Comparison of ENCODE assay signal across 31 mouse cellular contexts in genomic region chr4:63983098-63983445, GRCm38 (mm10).
A peak's percentile ranks its signal among the peaks of the same experiment; 100 is the strongest.
DNase-seq lines count a peak whose midpoint lies in the region; ATAC-seq and TF ChIP-seq lines count a peak whose summit lies in the region.
"Had no signal": no experiment of that assay in that cellular context is flagged by ENCODE, and none has a peak within 500 bp of the region (broad histone marks: within the 10 kb centered on the region; RNA-seq: fewer than 3 reads in every experiment).

No protein-coding gene starts in this region.

- DNase-seq in embryonic facial prominence, embryonic 11.5 days (ENCODE audit: low spot score): peak; percentile 29
- DNase-seq in embryonic facial prominence, embryonic 10.5 days (ENCODE audit: low spot score): no peak
- peak; percentile 41 for DNase-seq in limb, embryonic 14.5 days (ENCODE audit: low spot score)
- DNase-seq in limb, embryonic 10.5 days (ENCODE audit: low spot score): no peak
- DNase-seq in ovary, adult 18-20 months (ENCODE audit: low spot score): peak; percentile 47
- no peak for DNase-seq in ovary, postnatal 14 days (ENCODE audit: low spot score)
- no peak for DNase-seq in gastrocnemius, postnatal 14 days
- DNase-seq: adrenal gland, adult 2 months; adrenal gland, postnatal 36 days; cerebellum, adult 18-20 months; cerebellum, postnatal 10 days; gastrocnemius, postnatal 36 days; heart, adult 2 months; heart, postnatal 4 days; kidney, postnatal 14 days; right cerebral cortex, postnatal 25 days; thymus, adult 2 months; thymus, postnatal 36 days had no signal

- H3K27ac ChIP-seq in embryonic facial prominence, embryonic 11.5 days (replicated peaks; ENCODE audit: low read depth, low read length): no peak overlapping the region
- no peak overlapping the region for H3K27ac ChIP-seq in embryonic facial prominence, embryonic 10.5 days (replicated peaks)
- H3K27ac ChIP-seq in limb, embryonic 14.5 days (replicated peaks; ENCODE audit: low read depth, low read length): no peak overlapping the region
- no peak overlapping the region for H3K27ac ChIP-seq in limb, embryonic 10.5 days
- H3K27ac ChIP-seq in stomach, embryonic 16.5 days (ENCODE audit: low read length): peak overlapping the region; percentile 25; the same call in 1 of the 2 replicates
- H3K27ac ChIP-seq: forebrain, embryonic 10.5 days; forebrain, embryonic 15.5 days; heart, adult 2 months; hindbrain, embryonic 13.5 days; limb, embryonic 12.5 days; macrophage; midbrain, embryonic 13.5 days; neural tube, embryonic 13.5 days had no signal

- intact Hi-C loops in gastrocnemius, postnatal 14 days (cut with DNase I; ENCODE audit: low total_unique reads): loop anchor here (5.0 kb wide), 1 partner anchor 739 kb away; no protein-coding TSS in a partner anchor

- 49% methylated on average over 8 of the region's 8 CpGs for WGBS in embryonic facial prominence, embryonic 11.5 days
- 64% methylated on average over 8 of the region's 8 CpGs for WGBS in embryonic facial prominence, embryonic 10.5 days
- WGBS in limb, embryonic 14.5 days: 41% methylated on average over 8 of the region's 8 CpGs
- WGBS in limb, embryonic 10.5 days: 75% methylated on average over 8 of the region's 8 CpGs
- 19% methylated on average over 8 of the region's 8 CpGs for WGBS in stomach, embryonic 16.5 days

- H3K27me3 ChIP-seq in embryonic facial prominence, embryonic 11.5 days (ENCODE audit: control insufficient read depth, insufficient read depth, low read length): no peaks in the 10 kb centered on the region
- H3K27me3 ChIP-seq in embryonic facial prominence, embryonic 10.5 days (replicated peaks; ENCODE audit: low read depth, poor library complexity, severe bottlenecking): peaks cover 51% of the 10 kb centered on the region
- H3K27me3 ChIP-seq in limb, embryonic 14.5 days (ENCODE audit: control insufficient read depth, insufficient read depth, low read length): no peaks in the 10 kb centered on the region
- no peaks in the 10 kb centered on the region for H3K27me3 ChIP-seq in limb, embryonic 10.5 days (ENCODE audit: low read depth, poor library complexity, severe bottlenecking)
- no peaks in the 10 kb centered on the region for H3K27me3 ChIP-seq in stomach, embryonic 16.5 days (ENCODE audit: control insufficient read depth, insufficient read depth, low read length)
- H3K27me3 ChIP-seq: CH12.LX; forebrain, embryonic 15.5 days; heart, embryonic 12.5 days; hindbrain, embryonic 13.5 days; limb, embryonic 12.5 days; midbrain, embryonic 13.5 days; neural tube, embryonic 13.5 days had no signal

- no peak overlapping the region for H3K9ac ChIP-seq in embryonic facial prominence, embryonic 11.5 days (replicated peaks; ENCODE audit: low read length)
- no peak overlapping the region for H3K9ac ChIP-seq in limb, embryonic 14.5 days (ENCODE audit: low read depth, low read length, severe bottlenecking)
- H3K9ac ChIP-seq in stomach, embryonic 16.5 days (ENCODE audit: low read length): no peak overlapping the region
- H3K9ac ChIP-seq: forebrain, embryonic 15.5 days; heart, embryonic 12.5 days; hindbrain, embryonic 13.5 days; limb, embryonic 12.5 days; midbrain, embryonic 13.5 days; neural tube, embryonic 13.5 days had no signal

- no peaks in the 10 kb centered on the region for H3K36me3 ChIP-seq in embryonic facial prominence, embryonic 11.5 days (replicated peaks; ENCODE audit: control insufficient read depth, insufficient read depth, low read depth, low read length)
- no peaks in the 10 kb centered on the region for H3K36me3 ChIP-seq in embryonic facial prominence, embryonic 10.5 days (replicated peaks)
- H3K36me3 ChIP-seq in limb, embryonic 14.5 days (ENCODE audit: control insufficient read depth, insufficient read depth, low read length): peaks cover 4% of the 10 kb centered on the region; the same call in 1 of the 2 replicates
- H3K36me3 ChIP-seq in limb, embryonic 10.5 days: no peaks in the 10 kb centered on the region
- no peaks in the 10 kb centered on the region for H3K36me3 ChIP-seq in stomach, embryonic 16.5 days (ENCODE audit: control insufficient read depth, insufficient read depth, low read length)
- H3K36me3 ChIP-seq: forebrain, embryonic 10.5 days; forebrain, embryonic 15.5 days; heart, embryonic 12.5 days; hindbrain, embryonic 13.5 days; limb, embryonic 12.5 days; midbrain, embryonic 13.5 days; neural tube, embryonic 13.5 days had no signal

- H3K9me3 ChIP-seq in embryonic facial prominence, embryonic 11.5 days (replicated peaks; ENCODE audit: control insufficient read depth, low read length): no peaks in the 10 kb centered on the region
- no peaks in the 10 kb centered on the region for H3K9me3 ChIP-seq in embryonic facial prominence, embryonic 10.5 days
- H3K9me3 ChIP-seq in limb, embryonic 14.5 days (ENCODE audit: control insufficient read depth, low read length): no peaks in the 10 kb centered on the region
- no peaks in the 10 kb centered on the region for H3K9me3 ChIP-seq in limb, embryonic 10.5 days (replicated peaks)
- no peaks in the 10 kb centered on the region for H3K9me3 ChIP-seq in stomach, embryonic 16.5 days (replicated peaks; ENCODE audit: control insufficient read depth, low read length)
- H3K9me3 ChIP-seq: forebrain, embryonic 10.5 days; forebrain, embryonic 15.5 days; heart, embryonic 12.5 days; hindbrain, embryonic 13.5 days; limb, embryonic 12.5 days; midbrain, embryonic 13.5 days; neural tube, embryonic 13.5 days had no signal

- ATAC-seq in embryonic facial prominence, embryonic 11.5 days (replicated peaks; ENCODE audit: insufficient number of reproducible peaks, low FRiP score, low TSS enrichment, low read depth): no peak
- 0 out of 2 replicates have a peak, but pooled peaks have one; percentile 2 for ATAC-seq in limb, embryonic 14.5 days (ENCODE audit: low FRiP score, low read depth)
- ATAC-seq in stomach, embryonic 16.5 days (ENCODE audit: insufficient read depth, low FRiP score): no peak
- ATAC-seq: activated CD4-positive, CD25-positive, alpha-beta regulatory T cell, adult 4 months; intestine, embryonic 16.5 days; midbrain, embryonic 13.5 days had no signal

- H3K4me3 ChIP-seq in embryonic facial prominence, embryonic 11.5 days (ENCODE audit: low read depth, low read length): no peak overlapping the region
- H3K4me3 ChIP-seq in embryonic facial prominence, embryonic 10.5 days: no peak overlapping the region
- no peak overlapping the region for H3K4me3 ChIP-seq in limb, embryonic 14.5 days (replicated peaks; ENCODE audit: low read length)
- H3K4me3 ChIP-seq in limb, embryonic 10.5 days: no peak overlapping the region
- H3K4me3 ChIP-seq in stomach, embryonic 16.5 days (replicated peaks; ENCODE audit: low read length): no peak overlapping the region
- H3K4me3 ChIP-seq: forebrain, embryonic 10.5 days; forebrain, embryonic 15.5 days; heart, adult 2 months; heart, embryonic 12.5 days; hindbrain, embryonic 13.5 days; limb, embryonic 12.5 days; midbrain, embryonic 13.5 days; neural tube, embryonic 13.5 days had no signal

- no peak overlapping the region for H3K4me2 ChIP-seq in embryonic facial prominence, embryonic 11.5 days (ENCODE audit: low read depth, low read length)
- no peak overlapping the region for H3K4me2 ChIP-seq in limb, embryonic 14.5 days (replicated peaks; ENCODE audit: low read depth, low read length, severe bottlenecking)
- H3K4me2 ChIP-seq in stomach, embryonic 16.5 days (ENCODE audit: low read depth, low read length): no peak overlapping the region
- H3K4me2 ChIP-seq: forebrain, embryonic 15.5 days; heart, embryonic 12.5 days; hindbrain, embryonic 13.5 days; limb, embryonic 12.5 days; liver, embryonic 11.5 days; midbrain, embryonic 13.5 days; neural tube, embryonic 13.5 days had no signal

- H3K4me1 ChIP-seq in embryonic facial prominence, embryonic 11.5 days (ENCODE audit: control insufficient read depth, insufficient read depth, low read length): no peaks in the 10 kb centered on the region
- H3K4me1 ChIP-seq in embryonic facial prominence, embryonic 10.5 days: peaks cover 40% of the 10 kb centered on the region
- 0 out of 2 replicates have a peak, but pooled peaks cover 5% of the 10 kb centered on the region for H3K4me1 ChIP-seq in limb, embryonic 14.5 days (ENCODE audit: control insufficient read depth, insufficient read depth, low read length)
- H3K4me1 ChIP-seq in limb, embryonic 10.5 days: peaks cover 29% of the 10 kb centered on the region
- H3K4me1 ChIP-seq in stomach, embryonic 16.5 days (ENCODE audit: control insufficient read depth, insufficient read depth, low read length): peaks cover 12% of the 10 kb centered on the region
- H3K4me1 ChIP-seq: forebrain, embryonic 15.5 days had no signal

- TF ChIP-seq POLR2A in limb, embryonic 14.5 days (IDR thresholded peaks at IDR 0.05; ENCODE audit: borderline replicate concordance, extremely low read depth, insufficient read depth, insufficient read length): no peak

Comparison
In these comparisons a context has a peak if more than half of its experiments do, and no peak if none do; other contexts are left out.
1. DNase-seq: peak in embryonic facial prominence, embryonic 11.5 days (single experiment), limb, embryonic 14.5 days (single experiment) and ovary, adult 18-20 months (single experiment); none in embryonic facial prominence, embryonic 10.5 days (single experiment), limb, embryonic 10.5 days (single experiment), ovary, postnatal 14 days (single experiment) and gastrocnemius, postnatal 14 days (single experiment).